In the genomic region with DNA sequence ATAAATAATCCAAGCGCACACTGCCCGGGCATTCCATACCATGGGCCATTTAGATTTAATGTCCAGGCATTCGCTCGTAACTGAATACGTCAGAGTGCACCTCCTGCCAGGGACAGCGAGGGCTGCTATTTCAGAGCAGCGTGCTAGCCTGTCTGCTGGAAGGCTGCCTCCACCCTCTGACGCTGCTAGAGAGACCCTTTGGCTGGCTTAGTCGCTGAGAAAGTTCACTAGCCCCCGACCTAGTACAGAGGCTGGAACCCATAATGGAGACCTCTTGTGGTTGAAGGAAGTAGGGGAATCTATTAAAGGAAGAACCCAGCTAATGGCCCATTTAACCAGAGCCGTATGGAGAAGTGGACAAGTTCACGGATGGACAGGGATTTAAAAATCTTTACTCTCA, we compare ENCODE assay signal across 10 mouse cellular contexts. TPM values are rescaled to one million over a fixed set of nuclear protein-coding genes. Genes with fewer than 3 reads are reported as not detected.
DNase-seq lines count a peak whose midpoint lies in the region; ATAC-seq and TF ChIP-seq lines count a peak whose summit lies in the region.
"Had no signal": no experiment of that assay in that cellular context is flagged by ENCODE, and none has a peak within 500 bp of the region (broad histone marks: within the 10 kb centered on the region; RNA-seq: fewer than 3 reads in every experiment).

No protein-coding gene starts in this region.

- no peak for TF ChIP-seq POLR2A in ES-Bruce4 (IDR thresholded peaks at IDR 0.05; ENCODE audit: insufficient read depth, low read length)

- H3K27ac ChIP-seq in hindbrain, embryonic 11.5 days (ENCODE audit: low read depth, low read length): no peak overlapping the region
- H3K27ac ChIP-seq in hindbrain, embryonic 13.5 days: no peak overlapping the region
- peak overlapping the region; percentile 62 for H3K27ac ChIP-seq in ES-Bruce4 (ENCODE audit: insufficient read depth, low read length)
- no peak overlapping the region for H3K27ac ChIP-seq in embryonic facial prominence, embryonic 12.5 days
- H3K27ac ChIP-seq in limb, embryonic 11.5 days (replicated peaks; ENCODE audit: low read depth, low read length): no peak overlapping the region
- H3K27ac ChIP-seq: liver, embryonic 15.5 days had no signal

- peak; percentile 15 for DNase-seq in hindbrain, embryonic 11.5 days (ENCODE audit: low spot score)
- peak; percentile 59 for DNase-seq in limb, embryonic 11.5 days (ENCODE audit: low spot score)
- DNase-seq in ovary, postnatal 14 days (ENCODE audit: low spot score): no peak
- no peak for DNase-seq in left cerebral cortex, postnatal 10 days (ENCODE audit: extremely low spot score in 1 of 2, low spot score in 2 of 2)
- DNase-seq in thymus, postnatal 0 days (ENCODE audit: low spot score): no peak

- no peaks in the 10 kb centered on the region for H3K9me3 ChIP-seq in hindbrain, embryonic 11.5 days (ENCODE audit: control insufficient read depth, low read length)
- no peaks in the 10 kb centered on the region for H3K9me3 ChIP-seq in hindbrain, embryonic 13.5 days
- no peaks in the 10 kb centered on the region for H3K9me3 ChIP-seq in ES-Bruce4 (replicated peaks; ENCODE audit: control insufficient read depth, insufficient read depth, low read length, poor library complexity, severe bottlenecking)
- 0 out of 2 replicates have a peak, but pooled peaks cover 4% of the 10 kb centered on the region for H3K9me3 ChIP-seq in embryonic facial prominence, embryonic 12.5 days
- no peaks in the 10 kb centered on the region for H3K9me3 ChIP-seq in limb, embryonic 11.5 days (ENCODE audit: control insufficient read depth, low read length)
- H3K9me3 ChIP-seq: G1E; liver, embryonic 15.5 days had no signal

- H3K27me3 ChIP-seq in hindbrain, embryonic 11.5 days (ENCODE audit: control insufficient read depth, insufficient read depth, low read length): no peaks in the 10 kb centered on the region
- H3K27me3 ChIP-seq in hindbrain, embryonic 13.5 days: no peaks in the 10 kb centered on the region
- H3K27me3 ChIP-seq in ES-Bruce4 (ENCODE audit: control insufficient read depth, insufficient read depth, low read length, poor library complexity, severe bottlenecking): no peaks in the 10 kb centered on the region
- no peaks in the 10 kb centered on the region for H3K27me3 ChIP-seq in embryonic facial prominence, embryonic 12.5 days
- no peaks in the 10 kb centered on the region for H3K27me3 ChIP-seq in limb, embryonic 11.5 days (ENCODE audit: control insufficient read depth, insufficient read depth, low read length)
- H3K27me3 ChIP-seq: liver, embryonic 15.5 days had no signal

- no peak overlapping the region for H3K9ac ChIP-seq in hindbrain, embryonic 11.5 days (ENCODE audit: low read depth, low read length)
- H3K9ac ChIP-seq in hindbrain, embryonic 13.5 days: no peak overlapping the region
- H3K9ac ChIP-seq in ES-Bruce4 (ENCODE audit: low read depth, poor library complexity, severe bottlenecking): peak overlapping the region; percentile 34
- H3K9ac ChIP-seq in embryonic facial prominence, embryonic 12.5 days: no peak overlapping the region
- no peak overlapping the region for H3K9ac ChIP-seq in limb, embryonic 11.5 days (ENCODE audit: low read length)
- H3K9ac ChIP-seq: liver, embryonic 15.5 days had no signal

- no peak for TF ChIP-seq CTCF in ES-Bruce4 (IDR thresholded peaks at IDR 0.05; ENCODE audit: low read depth, low read length)

- no peak overlapping the region for H3K4me3 ChIP-seq in hindbrain, embryonic 11.5 days (ENCODE audit: low read depth, low read length)
- no peak overlapping the region for H3K4me3 ChIP-seq in hindbrain, embryonic 13.5 days
- H3K4me3 ChIP-seq in ES-Bruce4 (ENCODE audit: low read depth, low read length): no peak overlapping the region
- H3K4me3 ChIP-seq in embryonic facial prominence, embryonic 12.5 days: no peak overlapping the region
- no peak overlapping the region for H3K4me3 ChIP-seq in limb, embryonic 11.5 days (ENCODE audit: low read depth, low read length)
- H3K4me3 ChIP-seq: liver, embryonic 15.5 days had no signal

- 42% methylated on average over 12 of the region's 12 CpGs for whole genome bisulfite sequencing in hindbrain, embryonic 11.5 days
- WGBS in hindbrain, embryonic 13.5 days: 44% methylated on average over 12 of the region's 12 CpGs
- WGBS in embryonic facial prominence, embryonic 12.5 days: 36% methylated on average over 12 of the region's 12 CpGs
- whole genome bisulfite sequencing in limb, embryonic 11.5 days: 21% methylated on average over 12 of the region's 12 CpGs

- H3K36me3 ChIP-seq in hindbrain, embryonic 11.5 days (ENCODE audit: control insufficient read depth, insufficient read depth, low read length): no peaks in the 10 kb centered on the region
- H3K36me3 ChIP-seq in hindbrain, embryonic 13.5 days: no peaks in the 10 kb centered on the region
- H3K36me3 ChIP-seq in ES-Bruce4 (ENCODE audit: control insufficient read depth, insufficient read depth, low read length, poor library complexity, severe bottlenecking): no peaks in the 10 kb centered on the region
- H3K36me3 ChIP-seq in embryonic facial prominence, embryonic 12.5 days: no peaks in the 10 kb centered on the region
- no peaks in the 10 kb centered on the region for H3K36me3 ChIP-seq in limb, embryonic 11.5 days (ENCODE audit: control insufficient read depth, insufficient read depth, low read length)
- H3K36me3 ChIP-seq: G1E; liver, embryonic 15.5 days had no signal

- intact Hi-C loops in left cerebral cortex, postnatal 10 days (cut with DNase I): no loop called here

- no peak for ATAC-seq in hindbrain, embryonic 11.5 days (ENCODE audit: low FRiP score)
- no peak for ATAC-seq in hindbrain, embryonic 13.5 days (ENCODE audit: low FRiP score)
- peak; percentile 53; the same call in 1 of the 2 replicates for ATAC-seq in embryonic facial prominence, embryonic 12.5 days (ENCODE audit: insufficient number of reproducible peaks, insufficient read depth, low FRiP score, low TSS enrichment)
- peak; percentile 72 for ATAC-seq in limb, embryonic 11.5 days (ENCODE audit: insufficient number of reproducible peaks, low FRiP score, low TSS enrichment, low read depth)

- no peak for TF ChIP-seq EP300 in ES-Bruce4 (IDR thresholded peaks at IDR 0.05; ENCODE audit: insufficient read depth, low read depth, low read length)

- H3K4me2 ChIP-seq in hindbrain, embryonic 11.5 days (replicated peaks; ENCODE audit: low read depth, low read length): no peak overlapping the region
- H3K4me2 ChIP-seq in hindbrain, embryonic 13.5 days: no peak overlapping the region
- H3K4me2 ChIP-seq in embryonic facial prominence, embryonic 12.5 days (replicated peaks): peak overlapping the region; percentile 27
- H3K4me2 ChIP-seq in limb, embryonic 11.5 days (ENCODE audit: low read depth, severe bottlenecking): no peak overlapping the region
- H3K4me2 ChIP-seq: liver, embryonic 15.5 days had no signal

- H3K4me1 ChIP-seq in hindbrain, embryonic 11.5 days (replicated peaks; ENCODE audit: control insufficient read depth, insufficient read depth, low read length): no peaks in the 10 kb centered on the region
- H3K4me1 ChIP-seq in hindbrain, embryonic 13.5 days (replicated peaks): no peaks in the 10 kb centered on the region
- peaks cover 2% of the 10 kb centered on the region for H3K4me1 ChIP-seq in ES-Bruce4 (ENCODE audit: control insufficient read depth, insufficient read depth, low read length)
- peaks cover 4% of the 10 kb centered on the region; the same call in 1 of the 2 replicates for H3K4me1 ChIP-seq in embryonic facial prominence, embryonic 12.5 days
- peaks cover 12% of the 10 kb centered on the region for H3K4me1 ChIP-seq in limb, embryonic 11.5 days (ENCODE audit: control insufficient read depth, insufficient read depth, low read length)

RNA-seq across cellular contexts. Expression of a gene that starts 49.2 kb away (rescaled TPM):
- 0.64 and 0.73 TPM in 2 replicates for polyA plus RNA-seq in hindbrain, embryonic 11.5 days (2014; fragmentation: Nextera tagmentation; extraction: Ambion mirVana)
- 0.51 and 0.70 TPM in 2 replicates for polyA plus RNA-seq in hindbrain, embryonic 13.5 days (2015; fragmentation: Nextera tagmentation; extraction: Ambion mirVana)
- 6.3 and 6.5 TPM in 2 replicates for polyA plus RNA-seq in ES-Bruce4 (2011; ENCODE audit: insufficient read depth, insufficient read length, low read depth, missing spikeins)
- 2.7 and 3.0 TPM in 2 replicates for polyA plus RNA-seq in embryonic facial prominence, embryonic 12.5 days (2016; fragmentation: Nextera tagmentation; extraction: Ambion mirVana)
- 2.4 and 2.7 TPM in 2 replicates for polyA plus RNA-seq in limb, embryonic 11.5 days (2014; fragmentation: Nextera tagmentation; extraction: Ambion mirVana)
- 1 to 10 TPM; 1.9 to 2.4 TPM for total RNA-seq in left cerebral cortex, postnatal 10 days (2021)
- polyA plus RNA-seq in thymus, postnatal 0 days (2015; fragmentation: Nextera tagmentation; extraction: Ambion mirVana): 1.7 and 1.8 TPM in 2 replicates

Comparison
In these comparisons a context has a peak if more than half of its experiments do, and no peak if none do; other contexts are left out.
1. ATAC-seq: peak in embryonic facial prominence, embryonic 12.5 days (single experiment) and limb, embryonic 11.5 days (single experiment); none in hindbrain, embryonic 11.5 days (single experiment) and hindbrain, embryonic 13.5 days (single experiment).
2. DNase-seq: peak in hindbrain, embryonic 11.5 days (single experiment) and limb, embryonic 11.5 days (single experiment); none in ovary, postnatal 14 days (single experiment), left cerebral cortex, postnatal 10 days (0 of 2) and thymus, postnatal 0 days (single experiment).